Mouse (Mus musculus) neural tube, embryonic 13.5 days (tissue): ENCODE measurements around the gene Pdgfd. TPM values are rescaled to one million over a fixed set of nuclear protein-coding genes. Genes with fewer than 3 reads are reported as not detected.

Experiments
- ATAC-seq: fragments of 200-750 bp; cut with Nextera tagmentation; 2 replicates; pipeline ENCODE4 v1.8.0; 2017; ENCODE audit warnings: low read depth, mild to moderate bottlenecking, moderate TSS enrichment, moderate library complexity
- H3K27ac ChIP-seq: fragments of 300-500 bp; sonication (generic); replicated peaks from 2 replicates; pipeline ENCODE4 v1.5.1; 2015; ENCODE audit warnings: moderate library complexity, mild to moderate bottlenecking, inconsistent platforms
- H3K27me3 ChIP-seq: fragments of 300-500 bp; sonication (generic); 2 replicates; pipeline ENCODE4 v1.6.1; 2015; ENCODE audit warnings: mild to moderate bottlenecking, inconsistent platforms
- H3K36me3 ChIP-seq: fragments of 300-500 bp; sonication (generic); 2 replicates; pipeline ENCODE4 v1.6.1; 2015; ENCODE audit warnings: mild to moderate bottlenecking, inconsistent platforms
- H3K4me1 ChIP-seq: fragments of 300-500 bp; sonication (generic); replicated peaks from 2 replicates; pipeline ENCODE4 v1.6.1; 2015; ENCODE audit warnings: inconsistent platforms
- H3K4me2 ChIP-seq: fragments of 300-500 bp; sonication (generic); 2 replicates; pipeline ENCODE4 v1.6.1; 2015; ENCODE audit warnings: inconsistent platforms, mild to moderate bottlenecking, moderate library complexity
- H3K4me3 ChIP-seq: fragments of 300-500 bp; sonication (generic); 2 replicates; pipeline ENCODE4 v1.5.1; 2015; ENCODE audit warnings: mild to moderate bottlenecking, inconsistent platforms
- H3K9ac ChIP-seq: fragments of 300-500 bp; sonication (generic); 2 replicates; pipeline ENCODE4 v1.6.1; 2015; ENCODE audit warnings: moderate library complexity, mild to moderate bottlenecking, inconsistent platforms
- H3K9me3 ChIP-seq: fragments of 300-500 bp; sonication (generic); 2 replicates; pipeline ENCODE4 v1.6.1; 2016; ENCODE audit warnings: inconsistent platforms
- WGBS: fragments of 180-500 bp; shearing (Covaris S2); methylation state at CpG from one replicate; pipeline ENCODE4 v1.1.7; 2015; 5-methylcytosine and 5-hydroxymethylcytosine counted together
- polyA plus RNA-seq: library from polyadenylated mRNA; unstranded; fragments of >200 nt; fragmentation: Nextera tagmentation; extraction: Ambion mirVana; gene quantifications from 2 replicates; pipeline ENCODE4 v1.2.1, GENCODE M21; 2015

Gene Pdgfd
- polyA plus RNA-seq, 1 experiment from 2014 or later, result 2.2 TPM

- Histone ChIP-seq H3K36me3 (no peaks in the 10 kb centered on the region), H3K4me3 (no peak overlapping the region), H3K27me3 (no peaks in the 10 kb centered on the region), H3K4me1 (no peaks in the 10 kb centered on the region), H3K9me3 (no peaks in the 10 kb centered on the region), H3K27ac (no peak overlapping the region), H3K4me2 (no peak overlapping the region), H3K9ac (no peak overlapping the region)
- no peak for ATAC-seq
- 18% methylated on average over 1 of the region's 1 CpGs for WGBS
These were observed 198.2 kb downstream of the Pdgfd start for GRCm38 (mm10) chr9:6366550-6366949.

GRCm38 (mm10) chr9:6401764-6402163 lies 233.4 kb downstream of the Pdgfd start:
- no peaks in the 10 kb centered on the region for H3K4me1 ChIP-seq
- no peaks in the 10 kb centered on the region for H3K9me3 ChIP-seq
- H3K36me3 ChIP-seq, result no peaks in the 10 kb centered on the region
- 78% methylated on average over 1 of the region's 1 CpGs for WGBS
- no peak overlapping the region for H3K9ac ChIP-seq
- no peak overlapping the region for H3K4me2 ChIP-seq
- H3K4me3 ChIP-seq, result no peak overlapping the region
- no peak for ATAC-seq
- no peak overlapping the region for H3K27ac ChIP-seq
- H3K27me3 ChIP-seq, result no peaks in the 10 kb centered on the region

- Histone ChIP-seq H3K27ac (no peak overlapping the region), H3K27me3 (no peaks in the 10 kb centered on the region), H3K4me3 (no peak overlapping the region), H3K36me3 (no peaks in the 10 kb centered on the region), H3K9me3 (no peaks in the 10 kb centered on the region), H3K9ac (no peak overlapping the region), H3K4me2 (no peak overlapping the region), H3K4me1 (0 out of 2 replicates have a peak, but pooled peaks cover 3% of the 10 kb centered on the region)
- no peak for ATAC-seq
- WGBS, result 75% methylated on average over 3 of the region's 3 CpGs
These were observed 238.2 kb downstream of the Pdgfd start for GRCm38 (mm10) chr9:6406535-6406934.

- H3K4me1 ChIP-seq, result 0 out of 2 replicates have a peak, but pooled peaks cover 3% of the 10 kb centered on the region
- ATAC-seq, result peak; percentile 81
- no peaks in the 10 kb centered on the region for H3K27me3 ChIP-seq
- WGBS, result 49% methylated on average over 4 of the region's 4 CpGs
- H3K9me3 ChIP-seq, result no peaks in the 10 kb centered on the region
- H3K36me3 ChIP-seq, result no peaks in the 10 kb centered on the region
- no peak overlapping the region for H3K4me3 ChIP-seq
- no peak overlapping the region for H3K27ac ChIP-seq
- no peak overlapping the region for H3K9ac ChIP-seq
- no peak overlapping the region for H3K4me2 ChIP-seq
These were observed 239.6 kb downstream of the Pdgfd start for GRCm38 (mm10) chr9:6407972-6408371.

- no peak overlapping the region for H3K9ac ChIP-seq
- no peak overlapping the region for H3K4me3 ChIP-seq
- H3K27ac ChIP-seq, result no peak overlapping the region
- no peak overlapping the region for H3K4me2 ChIP-seq
- H3K4me1 ChIP-seq, result no peaks in the 10 kb centered on the region
- no peaks in the 10 kb centered on the region for H3K36me3 ChIP-seq
- no peaks in the 10 kb centered on the region for H3K27me3 ChIP-seq
- no peaks in the 10 kb centered on the region for H3K9me3 ChIP-seq
- ATAC-seq, result no peak; the same call in 1 of the 2 replicates
These were observed 256.2 kb downstream of the Pdgfd start for GRCm38 (mm10) chr9:6424606-6425005.

Other genes starting within 250 kb of the Pdgfd start
- gene Ddi1, start 101.3 kb downstream of the Pdgfd start, polyA plus RNA-seq, result not detected in 2 replicates